Mouse (Mus musculus) kidney, embryonic 15.5 days (tissue): ENCODE measurements at regions not wholly inside any gene's neighbourhood (a gene's known extent, or its start where the extent isn't known, plus 50 kb on each side); places are given as distances from the start of the nearest gene placed in this dataset.

ENCODE experiments used
- ATAC-seq: fragments of 200-750 bp; cut with Nextera tagmentation; replicated peaks from 2 replicates; pipeline ENCODE4 v1.8.0; 2017; ENCODE audit warnings: moderate TSS enrichment; ENCODE audit not compliant: low FRiP score
- H3K27ac ChIP-seq: fragments of 300-500 bp; sonication (generic); 2 replicates; pipeline ENCODE4 v1.5.1; 2015; ENCODE audit warnings: mild to moderate bottlenecking, inconsistent platforms
- H3K27me3 ChIP-seq: fragments of 300-500 bp; sonication (generic); 2 replicates; pipeline ENCODE4 v1.6.1; 2015; ENCODE audit warnings: inconsistent platforms
- H3K36me3 ChIP-seq: fragments of 300-500 bp; sonication (generic); 2 replicates; pipeline ENCODE4 v1.6.1; 2015; ENCODE audit warnings: inconsistent platforms
- H3K4me1 ChIP-seq: fragments of 300-500 bp; sonication (generic); 2 replicates; pipeline ENCODE4 v1.6.1; 2015; ENCODE audit warnings: inconsistent platforms
- H3K4me2 ChIP-seq: fragments of 300-500 bp; sonication (generic); 2 replicates; pipeline ENCODE4 v1.6.1; 2015; ENCODE audit warnings: moderate library complexity, mild to moderate bottlenecking, inconsistent platforms
- H3K4me3 ChIP-seq: fragments of 300-500 bp; sonication (generic); replicated peaks from 2 replicates; pipeline ENCODE4 v1.5.1; 2015; ENCODE audit warnings: mild to moderate bottlenecking, inconsistent platforms
- H3K9ac ChIP-seq: fragments of 300-500 bp; sonication (generic); 2 replicates; pipeline ENCODE4 v1.6.1; 2015; ENCODE audit warnings: mild to moderate bottlenecking, inconsistent platforms
- H3K9me3 ChIP-seq: fragments of 300-500 bp; sonication (generic); replicated peaks from 2 replicates; pipeline ENCODE4 v1.6.1; 2016; ENCODE audit warnings: inconsistent platforms
- WGBS: fragments of 180-500 bp; shearing (Covaris S2); methylation state at CpG from one replicate; pipeline ENCODE4 v1.1.7; 2015; ENCODE audit warnings: mixed read lengths; 5-methylcytosine and 5-hydroxymethylcytosine counted together

DNA sequence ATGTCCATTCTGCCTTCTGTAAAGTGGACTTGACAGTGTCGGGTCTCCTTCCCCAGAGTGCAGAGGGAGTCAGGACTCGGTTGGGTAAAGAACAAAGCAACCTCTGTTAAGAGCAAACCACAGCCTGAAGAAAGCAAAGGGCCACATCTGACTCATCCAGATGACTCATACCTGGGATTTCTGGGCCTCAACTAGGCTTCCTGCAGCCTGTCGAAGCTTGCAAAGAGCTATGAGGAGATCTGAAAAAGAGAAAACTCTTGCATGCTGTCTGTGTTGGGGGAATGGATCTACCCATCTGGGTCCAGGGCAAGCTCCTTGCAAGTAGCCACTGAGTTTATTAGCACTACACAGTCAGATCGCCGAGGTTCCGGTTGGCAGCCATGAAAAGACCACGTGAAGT lies 63.5 kb upstream of the Maf start:
- Histone ChIP-seq H3K27me3 (no peaks in the 10 kb centered on the region), H3K4me1 (peaks cover 8% of the 10 kb centered on the region), H3K27ac (no peak overlapping the region), H3K4me2 (no peak overlapping the region), H3K4me3 (no peak overlapping the region), H3K9me3 (no peaks in the 10 kb centered on the region), H3K36me3 (no peaks in the 10 kb centered on the region), H3K9ac (no peak overlapping the region)
- 81% methylated on average over 7 of the region's 7 CpGs for WGBS
- no peak for ATAC-seq

DNA sequence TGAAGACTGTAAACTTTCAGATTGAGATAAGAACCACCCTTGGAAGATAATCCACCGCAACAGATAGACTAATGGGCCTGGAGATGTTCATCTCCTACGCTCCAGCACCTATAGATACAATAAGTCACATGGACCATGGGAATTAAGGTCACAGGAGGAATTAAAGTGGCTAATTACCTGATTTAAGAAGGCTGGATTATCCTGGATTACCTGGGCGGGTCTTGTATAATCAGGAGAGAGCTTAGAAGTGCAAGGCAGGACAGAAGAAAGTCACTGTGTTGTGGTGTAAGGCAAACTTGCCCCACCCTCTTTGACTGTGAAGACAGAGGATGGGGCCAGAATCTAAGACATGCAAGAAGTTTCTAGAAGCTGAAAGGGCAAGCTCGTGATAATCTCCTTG lies 61.0 kb upstream of the Maf start:
- Histone ChIP-seq H3K27me3 (no peaks in the 10 kb centered on the region), H3K36me3 (no peaks in the 10 kb centered on the region), H3K4me3 (no peak overlapping the region), H3K9me3 (no peaks in the 10 kb centered on the region), H3K4me2 (no peak overlapping the region), H3K27ac (no peak overlapping the region), H3K9ac (no peak overlapping the region), H3K4me1 (peaks cover 14% of the 10 kb centered on the region)
- ATAC-seq = no peak
- WGBS = 95% methylated on average over 4 of the region's 4 CpGs

DNA sequence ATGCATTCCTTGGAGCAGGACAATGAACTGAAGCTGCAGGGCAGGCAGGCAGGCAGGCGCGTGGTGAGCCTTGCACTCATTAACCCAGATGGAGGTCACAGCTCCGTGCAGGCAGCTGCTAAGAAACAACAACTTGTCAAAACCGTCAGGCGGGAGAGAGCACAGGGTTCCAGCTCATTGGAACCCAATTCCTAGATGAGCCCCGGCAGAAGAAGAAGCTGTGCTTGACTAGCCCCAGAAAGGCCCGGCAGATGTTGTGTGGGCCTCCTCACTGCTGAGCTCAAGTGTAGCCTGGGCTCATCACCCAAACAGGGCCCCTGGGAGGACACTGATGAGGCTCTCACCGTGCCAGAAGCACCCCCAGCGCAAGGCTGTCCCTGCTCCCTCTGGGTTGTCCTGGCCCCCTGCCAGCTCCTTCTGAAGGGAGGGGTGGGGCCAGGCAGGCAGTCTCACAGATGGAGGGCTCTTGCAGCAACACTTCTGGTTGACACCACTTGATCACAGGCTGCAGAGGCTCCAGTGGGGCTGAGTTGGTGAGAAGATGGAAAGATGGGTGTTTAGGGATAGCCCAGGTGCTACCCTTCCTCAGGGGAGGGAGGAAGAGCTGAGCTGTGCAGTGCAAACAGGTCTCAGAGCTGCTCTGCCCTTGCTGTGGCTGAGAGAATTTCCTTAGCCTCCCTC lies 58.8 kb upstream of the Maf start:
- Histone ChIP-seq H3K27me3 (no peaks in the 10 kb centered on the region), H3K4me1 (peaks cover 14% of the 10 kb centered on the region), H3K27ac (peak overlapping the region; percentile 73), H3K9me3 (no peaks in the 10 kb centered on the region), H3K4me2 (peak overlapping the region; percentile 24; the same call in 1 of the 2 replicates), H3K9ac (no peak overlapping the region), H3K36me3 (no peaks in the 10 kb centered on the region), H3K4me3 (no peak overlapping the region)
- ATAC-seq = peak; percentile 92
- WGBS = 11% methylated on average over 9 of the region's 9 CpGs

DNA sequence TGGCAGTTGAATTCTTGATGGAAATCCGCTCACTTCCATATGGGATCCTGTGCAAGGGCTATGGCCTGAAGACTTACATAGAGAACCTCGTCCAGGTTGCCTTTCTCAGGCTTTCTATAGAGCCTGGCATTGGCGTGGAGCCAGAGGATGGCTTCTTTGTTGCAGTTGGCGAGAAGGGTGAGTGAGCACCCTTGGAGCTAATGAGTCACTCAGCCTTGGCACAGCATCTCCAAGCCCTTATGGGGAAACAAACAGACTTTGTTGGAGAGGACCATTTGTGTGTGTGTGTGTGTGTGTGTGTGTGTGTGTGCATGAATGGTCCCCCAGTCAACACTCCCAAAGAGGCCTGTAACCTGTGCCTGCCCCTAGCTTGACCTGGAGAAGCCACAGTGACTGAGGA lies 57.0 kb upstream of the Maf start:
- 80% methylated on average over 4 of the region's 4 CpGs for WGBS
- H3K9me3 ChIP-seq = no peaks in the 10 kb centered on the region
- H3K36me3 ChIP-seq = no peaks in the 10 kb centered on the region
- no peak overlapping the region for H3K9ac ChIP-seq
- peaks cover 14% of the 10 kb centered on the region for H3K4me1 ChIP-seq
- no peaks in the 10 kb centered on the region for H3K27me3 ChIP-seq
- no peak for ATAC-seq
- H3K27ac ChIP-seq = no peak overlapping the region
- no peak overlapping the region for H3K4me3 ChIP-seq
- H3K4me2 ChIP-seq = no peak overlapping the region

DNA sequence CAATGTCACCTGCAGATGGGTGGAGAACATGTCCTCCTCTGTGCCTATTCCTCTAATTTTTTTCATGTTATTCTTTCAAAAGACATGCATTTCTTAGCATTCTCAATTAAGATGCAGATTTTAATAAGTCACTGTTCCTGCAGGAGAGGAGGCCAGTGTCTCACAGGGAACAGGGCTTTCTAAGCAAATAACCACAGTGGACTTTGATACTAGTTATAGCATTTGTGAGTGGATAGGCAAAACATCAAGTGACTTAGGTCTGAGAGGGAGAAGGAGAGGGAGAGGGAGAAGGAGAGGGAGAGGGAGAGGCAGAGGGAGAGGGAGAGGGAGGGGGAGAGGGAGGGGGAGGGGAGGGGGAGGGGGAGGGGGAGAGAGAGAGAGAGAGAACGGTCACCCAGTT lies 50.4 kb upstream of the Maf start:
- ATAC-seq = no peak
- Histone ChIP-seq H3K4me3 (no peak overlapping the region), H3K4me1 (0 out of 2 replicates have a peak, but pooled peaks cover 10% of the 10 kb centered on the region), H3K9ac (no peak overlapping the region), H3K9me3 (no peaks in the 10 kb centered on the region), H3K4me2 (no peak overlapping the region), H3K36me3 (no peaks in the 10 kb centered on the region), H3K27me3 (no peaks in the 10 kb centered on the region), H3K27ac (peak overlapping the region; percentile 65)
- WGBS = 86% methylated on average over 1 of the region's 1 CpGs
